9 mouse cellular contexts compared by ENCODE assay signal in the genomic region with DNA sequence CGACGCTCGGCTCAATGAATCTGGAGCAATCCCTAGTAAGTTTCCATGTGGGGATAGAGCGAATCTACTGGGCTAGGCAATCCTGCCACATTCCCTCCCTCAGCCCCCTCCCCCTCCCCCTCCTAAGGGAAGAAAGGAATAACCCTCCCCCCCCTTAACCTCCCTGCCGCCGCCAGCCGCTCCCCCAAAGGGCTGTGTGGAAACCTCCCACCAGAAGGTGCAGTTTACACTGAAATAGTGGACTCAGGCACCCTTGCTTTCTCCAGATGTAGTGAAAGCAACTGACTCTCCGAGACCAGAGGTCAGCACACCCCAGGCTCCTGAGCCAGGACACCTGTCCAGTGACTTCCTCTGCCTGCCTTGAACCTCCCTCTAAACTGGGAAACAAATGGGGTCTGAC. TPM values are rescaled to one million over a fixed set of nuclear protein-coding genes. Genes with fewer than 3 reads are reported as not detected.
DNase-seq lines count a peak whose midpoint lies in the region; ATAC-seq lines count a peak whose summit lies in the region.
"Had no signal": no experiment of that assay in that cellular context is flagged by ENCODE, and none has a peak within 500 bp of the region (broad histone marks: within the 10 kb centered on the region; RNA-seq: fewer than 3 reads in every experiment).

No protein-coding gene starts in this region.

- 8% methylated on average over 8 of the region's 8 CpGs for WGBS in forebrain, embryonic 12.5 days
- WGBS in forebrain, embryonic 16.5 days, result 12% methylated on average over 8 of the region's 8 CpGs
- 25% methylated on average over 8 of the region's 8 CpGs for WGBS in heart, embryonic 16.5 days
- 51% methylated on average over 8 of the region's 8 CpGs for WGBS in liver, embryonic 15.5 days (ENCODE audit: insufficient replicate concordance)

- peaks cover 40% of the 10 kb centered on the region for H3K4me1 ChIP-seq in forebrain, embryonic 12.5 days
- H3K4me1 ChIP-seq in forebrain, embryonic 16.5 days (replicated peaks; ENCODE audit: control insufficient read depth, insufficient read depth, low read length), result peaks cover 12% of the 10 kb centered on the region
- peaks cover 26% of the 10 kb centered on the region for H3K4me1 ChIP-seq in heart, embryonic 16.5 days (ENCODE audit: control insufficient read depth, insufficient read depth, low read length)
- H3K4me1 ChIP-seq in liver, embryonic 15.5 days (replicated peaks), result peaks cover 23% of the 10 kb centered on the region

- H3K9ac ChIP-seq in forebrain, embryonic 12.5 days, result no peak overlapping the region
- no peak overlapping the region for H3K9ac ChIP-seq in forebrain, embryonic 16.5 days (replicated peaks; ENCODE audit: low read depth, low read length)
- peak overlapping the region; percentile 47; the same call in 1 of the 2 replicates for H3K9ac ChIP-seq in heart, embryonic 16.5 days (ENCODE audit: low read length)
- H3K9ac ChIP-seq in liver, embryonic 15.5 days, result no peak overlapping the region

- 0 out of 2 replicates have a peak overlapping the region, but pooled peaks have one; percentile 10 for H3K4me3 ChIP-seq in forebrain, embryonic 12.5 days (replicated peaks)
- no peak overlapping the region for H3K4me3 ChIP-seq in forebrain, embryonic 16.5 days (replicated peaks; ENCODE audit: low read length)
- peak overlapping the region; percentile 34 for H3K4me3 ChIP-seq in heart, embryonic 16.5 days (ENCODE audit: low read length)
- peak overlapping the region; percentile 21 for H3K4me3 ChIP-seq in liver, embryonic 15.5 days (replicated peaks)

- H3K4me2 ChIP-seq in forebrain, embryonic 12.5 days, result peak overlapping the region; percentile 42
- no peak overlapping the region for H3K4me2 ChIP-seq in forebrain, embryonic 16.5 days (ENCODE audit: low read length)
- peak overlapping the region; percentile 56 for H3K4me2 ChIP-seq in heart, embryonic 16.5 days (ENCODE audit: low read depth, low read length)
- peak overlapping the region; percentile 58 for H3K4me2 ChIP-seq in liver, embryonic 15.5 days

- no peak for ATAC-seq in forebrain, embryonic 12.5 days (ENCODE audit: low FRiP score)
- no peak for ATAC-seq in forebrain, embryonic 16.5 days
- ATAC-seq in heart, embryonic 16.5 days (replicated peaks; ENCODE audit: extremely low read depth, insufficient read depth, low FRiP score), result no peak
- ATAC-seq in liver, embryonic 15.5 days (ENCODE audit: insufficient read depth), result no peak

- H3K9me3 ChIP-seq in forebrain, embryonic 12.5 days, result no peaks in the 10 kb centered on the region
- H3K9me3 ChIP-seq in forebrain, embryonic 16.5 days (ENCODE audit: control insufficient read depth, low read length), result no peaks in the 10 kb centered on the region
- no peaks in the 10 kb centered on the region for H3K9me3 ChIP-seq in heart, embryonic 16.5 days (replicated peaks; ENCODE audit: control insufficient read depth, low read length)
- no peaks in the 10 kb centered on the region for H3K9me3 ChIP-seq in liver, embryonic 15.5 days (replicated peaks)

- H3K36me3 ChIP-seq in forebrain, embryonic 12.5 days (replicated peaks), result no peaks in the 10 kb centered on the region
- H3K36me3 ChIP-seq in forebrain, embryonic 16.5 days (ENCODE audit: control insufficient read depth, insufficient read depth), result no peaks in the 10 kb centered on the region
- no peaks in the 10 kb centered on the region for H3K36me3 ChIP-seq in heart, embryonic 16.5 days (ENCODE audit: control insufficient read depth, insufficient read depth)
- H3K36me3 ChIP-seq in liver, embryonic 15.5 days (replicated peaks), result no peaks in the 10 kb centered on the region

- 0 out of 2 replicates have a peak, but pooled peaks cover 3% of the 10 kb centered on the region for H3K27me3 ChIP-seq in forebrain, embryonic 12.5 days
- no peaks in the 10 kb centered on the region for H3K27me3 ChIP-seq in forebrain, embryonic 16.5 days (replicated peaks; ENCODE audit: control insufficient read depth, insufficient read depth, low read length)
- H3K27me3 ChIP-seq in heart, embryonic 16.5 days (ENCODE audit: control insufficient read depth, insufficient read depth, low read length), result no peaks in the 10 kb centered on the region
- H3K27me3 ChIP-seq in liver, embryonic 15.5 days, result no peaks in the 10 kb centered on the region

- H3K27ac ChIP-seq in forebrain, embryonic 12.5 days, result peak overlapping the region; percentile 26; the same call in 1 of the 2 replicates
- H3K27ac ChIP-seq in forebrain, embryonic 16.5 days (ENCODE audit: low read length), result no peak overlapping the region
- no peak overlapping the region for H3K27ac ChIP-seq in heart, embryonic 16.5 days (ENCODE audit: low read length)
- peak overlapping the region; percentile 76 for H3K27ac ChIP-seq in liver, embryonic 15.5 days (replicated peaks)

- peak; percentile 66 for DNase-seq in ES-CJ7 (ENCODE audit: low read depth, low spot score)
- no peak for DNase-seq in cerebellum, adult 18-20 months
- DNase-seq in testis, postnatal 14 days (ENCODE audit: low spot score), result no peak
- DNase-seq in B cell, adult 2 months, result no peak
- DNase-seq: cerebellum, adult 11-12 months had no signal

RNA-seq across cellular contexts. Expression of a gene that starts 11.1 kb away (rescaled TPM):
- polyA plus RNA-seq in forebrain, embryonic 12.5 days (2016; fragmentation: Nextera tagmentation; extraction: Ambion mirVana), result not detected in 2 replicates
- not detected in 2 replicates for polyA plus RNA-seq in forebrain, embryonic 16.5 days (2015; fragmentation: Nextera tagmentation; extraction: Ambion mirVana)
- polyA plus RNA-seq in heart, embryonic 16.5 days (2015; fragmentation: Nextera tagmentation; extraction: Ambion mirVana), result 0.87 and 1.3 TPM in 2 replicates
- polyA plus RNA-seq in liver, embryonic 15.5 days (2015; fragmentation: Nextera tagmentation; extraction: Ambion mirVana), result not detected in 2 replicates

RNA-seq across cellular contexts. Expression of a gene that starts 21.9 kb away (rescaled TPM):
- not detected in 2 replicates for polyA plus RNA-seq in forebrain, embryonic 12.5 days (2016; fragmentation: Nextera tagmentation; extraction: Ambion mirVana)
- polyA plus RNA-seq in forebrain, embryonic 16.5 days (2015; fragmentation: Nextera tagmentation; extraction: Ambion mirVana), result not detected in 2 replicates
- 0.35 and 0.87 TPM in 2 replicates for polyA plus RNA-seq in heart, embryonic 16.5 days (2015; fragmentation: Nextera tagmentation; extraction: Ambion mirVana)
- polyA plus RNA-seq in liver, embryonic 15.5 days (2015; fragmentation: Nextera tagmentation; extraction: Ambion mirVana), result not detected in 2 replicates

RNA-seq across cellular contexts. Expression of a gene that starts 37.6 kb away (rescaled TPM):
- polyA plus RNA-seq in forebrain, embryonic 12.5 days (2016; fragmentation: Nextera tagmentation; extraction: Ambion mirVana), result 0.36 and 0.52 TPM in 2 replicates
- 0.12 and 0.13 TPM in 2 replicates for polyA plus RNA-seq in forebrain, embryonic 16.5 days (2015; fragmentation: Nextera tagmentation; extraction: Ambion mirVana)
- 0.03 and 0.05 TPM in 2 replicates for polyA plus RNA-seq in heart, embryonic 16.5 days (2015; fragmentation: Nextera tagmentation; extraction: Ambion mirVana)
- 0.86 TPM in 2 replicates for polyA plus RNA-seq in liver, embryonic 15.5 days (2015; fragmentation: Nextera tagmentation; extraction: Ambion mirVana)

Comparison
In these comparisons a context has a peak if more than half of its experiments do, and no peak if none do; other contexts are left out.
1. H3K27ac ChIP-seq: peak in forebrain, embryonic 12.5 days (single experiment) and liver, embryonic 15.5 days (single experiment); none in forebrain, embryonic 16.5 days (single experiment) and heart, embryonic 16.5 days (single experiment).